Mouse (Mus musculus): Measurements from ENCODE around the gene Med12.

DNA sequence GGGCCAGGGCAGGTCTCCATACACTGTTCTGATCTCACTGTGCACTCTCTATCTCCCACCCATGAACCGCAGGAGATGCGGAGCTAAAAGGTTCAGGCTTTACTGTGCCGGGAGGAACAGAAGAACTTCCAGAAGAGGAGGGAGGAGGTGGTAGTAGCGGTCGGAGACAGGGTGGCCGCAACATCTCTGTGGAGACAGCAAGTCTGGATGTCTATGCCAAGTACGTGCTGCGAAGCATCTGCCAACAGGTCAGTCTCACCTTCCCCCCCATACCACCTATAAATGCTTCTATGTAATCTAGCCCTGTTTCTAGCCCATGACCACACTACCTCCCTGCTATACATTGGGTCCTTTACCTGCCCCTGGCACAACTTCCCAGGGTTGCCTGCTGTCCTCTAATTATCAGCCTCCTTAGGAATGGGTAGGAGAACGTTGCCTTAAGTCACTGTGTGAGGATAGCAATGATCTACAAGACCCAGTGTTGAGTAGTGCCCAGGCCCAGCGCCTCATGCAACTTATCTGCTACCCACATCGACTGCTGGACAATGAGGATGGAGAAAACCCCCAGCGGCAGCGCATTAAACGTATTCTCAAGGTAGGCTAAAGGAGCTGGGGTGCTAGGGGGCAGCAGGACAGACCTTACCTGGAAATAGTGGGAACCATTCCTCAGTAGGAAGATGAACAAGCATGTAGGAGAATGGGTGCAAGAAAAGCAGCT, 12.3 kb downstream of the Med12 start:
- TF ChIP-seq HCFC1 (IDR thresholded peaks at IDR 0.05; ENCODE audit: borderline replicate concordance, insufficient read depth, low read length) = no peak
- no peak for TF ChIP-seq CHD2 (IDR thresholded peaks at IDR 0.05; ENCODE audit: low read depth, low read length)
- TF ChIP-seq MAFK (IDR thresholded peaks at IDR 0.05; ENCODE audit: insufficient read depth, low read depth, low read length) = no peak
- no peak for TF ChIP-seq ZC3H11A (IDR thresholded peaks at IDR 0.05; ENCODE audit: borderline replicate concordance, low read depth, low read length)
